Mouse (Mus musculus) forebrain, embryonic 12.5 days (tissue): ENCODE results near the gene Prkd3. TPM values are rescaled to one million over a fixed set of nuclear protein-coding genes. Genes with fewer than 3 reads are reported as not detected.

Source experiments
- ATAC-seq: fragments of 200-750 bp; cut with Nextera tagmentation; 2 replicates; pipeline ENCODE4 v1.8.0; 2017; ENCODE audit warnings: moderate TSS enrichment; ENCODE audit not compliant: low FRiP score
- H3K27ac ChIP-seq: fragments of 300-500 bp; sonication (generic); 2 replicates; pipeline ENCODE4 v1.5.1; 2016; ENCODE audit warnings: mild to moderate bottlenecking
- H3K27me3 ChIP-seq: fragments of 300-500 bp; sonication (generic); 2 replicates; pipeline ENCODE4 v1.6.1; 2016; ENCODE audit warnings: mild to moderate bottlenecking
- H3K36me3 ChIP-seq: fragments of 300-500 bp; sonication (generic); replicated peaks from 2 replicates; pipeline ENCODE4 v1.6.1; 2016; ENCODE audit warnings: mild to moderate bottlenecking
- H3K4me1 ChIP-seq: fragments of 300-500 bp; sonication (generic); 2 replicates; pipeline ENCODE4 v1.6.1; 2016
- H3K4me2 ChIP-seq: fragments of 300-500 bp; sonication (generic); 2 replicates; pipeline ENCODE4 v1.6.1; 2016; ENCODE audit warnings: mild to moderate bottlenecking, moderate library complexity
- H3K4me3 ChIP-seq: fragments of 300-500 bp; sonication (generic); replicated peaks from 2 replicates; pipeline ENCODE4 v1.5.1; 2016; ENCODE audit warnings: mild to moderate bottlenecking
- H3K9ac ChIP-seq: fragments of 300-500 bp; sonication (generic); 2 replicates; pipeline ENCODE4 v1.6.1; 2016; ENCODE audit warnings: mild to moderate bottlenecking
- H3K9me3 ChIP-seq: fragments of 300-500 bp; sonication (generic); 2 replicates; pipeline ENCODE4 v1.6.1; 2016
- WGBS: fragments of 180-500 bp; shearing (Covaris S2); methylation state at CpG from one replicate; pipeline ENCODE4 v1.1.7; 2016; 5-methylcytosine and 5-hydroxymethylcytosine counted together
- polyA plus RNA-seq: library from polyadenylated mRNA; unstranded; fragments of >200 nt; fragmentation: Nextera tagmentation; extraction: Ambion mirVana; gene quantifications from 2 replicates; pipeline ENCODE4 v1.2.1, GENCODE M21; 2016

The Prkd3 gene
- polyA plus RNA-seq, 1 experiment from 2014 or later = 51.0 TPM

GRCm38 (mm10) chr17:78913921-78914320, 106.7 kb downstream of the Prkd3 start:
- Histone ChIP-seq H3K36me3 (no peaks in the 10 kb centered on the region), H3K4me3 (no peak overlapping the region), H3K4me1 (peaks cover 18% of the 10 kb centered on the region), H3K27me3 (no peaks in the 10 kb centered on the region), H3K4me2 (no peak overlapping the region), H3K27ac (no peak overlapping the region), H3K9me3 (no peaks in the 10 kb centered on the region), H3K9ac (no peak overlapping the region)
- ATAC-seq = no peak
- 73% methylated on average over 3 of the region's 3 CpGs for WGBS

DNA sequence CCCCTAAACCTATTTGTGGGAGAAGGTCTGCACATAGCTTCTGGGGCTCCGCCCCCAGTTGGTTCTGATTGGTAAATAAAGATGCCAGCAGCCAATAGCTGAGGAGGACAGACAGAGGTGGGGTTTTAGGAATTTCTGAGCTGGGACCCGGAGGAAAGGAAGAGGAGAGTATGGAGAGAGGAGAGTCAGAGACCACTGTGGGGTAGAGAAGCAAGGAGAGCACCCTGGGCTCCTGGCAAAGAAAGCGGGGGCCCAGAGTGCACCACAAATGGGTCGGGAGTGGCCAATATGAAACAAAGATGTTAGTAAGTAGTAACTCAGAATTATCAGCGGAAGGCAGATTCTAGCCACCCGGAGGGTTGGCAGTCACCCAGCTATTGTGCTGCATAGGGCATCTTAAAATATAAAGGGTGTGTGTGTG, 107.7 kb downstream of the Prkd3 start:
- Histone ChIP-seq H3K4me3 (peak overlapping the region; percentile 37), H3K36me3 (no peaks in the 10 kb centered on the region), H3K9me3 (no peaks in the 10 kb centered on the region), H3K4me2 (peak overlapping the region; percentile 47), H3K27me3 (no peaks in the 10 kb centered on the region; the same call in 1 of the 2 replicates), H3K9ac (no peak overlapping the region), H3K27ac (no peak overlapping the region), H3K4me1 (peaks cover 16% of the 10 kb centered on the region)
- 35% methylated on average over 6 of the region's 6 CpGs for WGBS
- ATAC-seq = peak; percentile 67

- no peak for ATAC-seq
- Histone ChIP-seq H3K4me1 (no peaks in the 10 kb centered on the region), H3K4me2 (no peak overlapping the region), H3K4me3 (no peak overlapping the region), H3K36me3 (no peaks in the 10 kb centered on the region), H3K9me3 (no peaks in the 10 kb centered on the region), H3K27me3 (no peaks in the 10 kb centered on the region; the same call in 1 of the 2 replicates), H3K9ac (no peak overlapping the region), H3K27ac (no peak overlapping the region)
- WGBS = 82% methylated on average over 2 of the region's 2 CpGs
Measured at GRCm38 (mm10) chr17:78909374-78909773, 111.2 kb downstream of the Prkd3 start.

- no peak for ATAC-seq
- no peak within 1 kb of the TSS for H3K27ac ChIP-seq
- WGBS = 85% methylated on average over 5 of the region's 5 CpGs
- H3K27me3 ChIP-seq = no peaks in the 10 kb centered on the region; the same call in 1 of the 2 replicates
- no peak within 1 kb of the TSS for H3K4me2 ChIP-seq
- H3K9me3 ChIP-seq = no peaks in the 10 kb centered on the region
- H3K4me1 ChIP-seq = no peaks in the 10 kb centered on the region
- H3K4me3 ChIP-seq = no peak within 1 kb of the TSS
- H3K36me3 ChIP-seq = no peaks in the 10 kb centered on the region
- no peak within 1 kb of the TSS for H3K9ac ChIP-seq
Measured at GRCm38 (mm10) chr17:78906892-78907291, 113.7 kb downstream of the Prkd3 start, which contains the start of gene Sult6b1. TSS of gene Sult6b1 (minus strand) at chr17:78906992.

- H3K36me3 ChIP-seq = no peaks in the 10 kb centered on the region
- no peaks in the 10 kb centered on the region for H3K27me3 ChIP-seq
- WGBS = 81% methylated on average over 2 of the region's 2 CpGs
- no peak overlapping the region for H3K27ac ChIP-seq
- H3K4me2 ChIP-seq = no peak overlapping the region
- H3K4me3 ChIP-seq = no peak overlapping the region
- H3K9me3 ChIP-seq = no peaks in the 10 kb centered on the region
- no peaks in the 10 kb centered on the region for H3K4me1 ChIP-seq
- H3K9ac ChIP-seq = no peak overlapping the region
- no peak for ATAC-seq
Measured at GRCm38 (mm10) chr17:78903158-78903557, 117.5 kb downstream of the Prkd3 start.

Other genes starting within 250 kb of the Prkd3 start
- gene Heatr5b, start 185.5 kb downstream of the Prkd3 start, polyA plus RNA-seq = 20.6 TPM in 2 replicates
- 51.3 and 53.4 TPM in 2 replicates for gene Gpatch11, start 185.2 kb downstream of the Prkd3 start, polyA plus RNA-seq
- gene Eif2ak2, start 138.2 kb downstream of the Prkd3 start, polyA plus RNA-seq = 6.5 and 7.4 TPM in 2 replicates
- 0.18 TPM in 1 of 2 replicates, not detected in the other for gene Sult6b1, start 113.8 kb downstream of the Prkd3 start, polyA plus RNA-seq
- gene Cebpzos, start 104.3 kb downstream of the Prkd3 start, polyA plus RNA-seq = 109 and 112 TPM in 2 replicates
- 69.2 and 76.0 TPM in 2 replicates for gene Cebpz, start 83.8 kb downstream of the Prkd3 start, polyA plus RNA-seq
- gene Ndufaf7, start 83.7 kb downstream of the Prkd3 start, polyA plus RNA-seq = 46.3 and 55.6 TPM in 2 replicates
- gene Qpct, start 31.1 kb upstream of the Prkd3 start, polyA plus RNA-seq = 8.8 and 9.4 TPM in 2 replicates